ENCODE assay signal across 27 mouse cellular contexts in genomic region chr13:8341086-8341807, GRCm38 (mm10).
A peak's percentile ranks its signal among the peaks of the same experiment; 100 is the strongest.
DNase-seq lines count a peak whose midpoint lies in the region; ATAC-seq and TF ChIP-seq lines count a peak whose summit lies in the region.
"Had no signal": no experiment of that assay in that cellular context is flagged by ENCODE, and none has a peak within 500 bp of the region (broad histone marks: within the 10 kb centered on the region; RNA-seq: fewer than 3 reads in every experiment).

No protein-coding gene starts in this region.

- H3K36me3 ChIP-seq in hindbrain, embryonic 14.5 days (replicated peaks; ENCODE audit: control insufficient read depth, insufficient read depth): no peaks in the 10 kb centered on the region
- no peaks in the 10 kb centered on the region for H3K36me3 ChIP-seq in hindbrain, postnatal 0 days (ENCODE audit: insufficient read depth, low read length)
- H3K36me3 ChIP-seq: embryonic facial prominence, embryonic 12.5 days; heart, embryonic 12.5 days; kidney, embryonic 15.5 days; liver, embryonic 13.5 days; midbrain, embryonic 13.5 days had no signal

- H3K27me3 ChIP-seq in hindbrain, embryonic 14.5 days (ENCODE audit: control insufficient read depth, insufficient read depth, low read length): no peaks in the 10 kb centered on the region
- no peaks in the 10 kb centered on the region for H3K27me3 ChIP-seq in hindbrain, postnatal 0 days (ENCODE audit: insufficient read depth, low read length)
- H3K27me3 ChIP-seq: CH12.LX; embryonic facial prominence, embryonic 12.5 days; heart, embryonic 12.5 days; kidney, embryonic 15.5 days; liver, embryonic 13.5 days; megakaryocyte, embryonic 14.5 days; midbrain, embryonic 13.5 days had no signal

- H3K4me3 ChIP-seq in hindbrain, embryonic 14.5 days (replicated peaks; ENCODE audit: low read length): no peak overlapping the region
- no peak overlapping the region for H3K4me3 ChIP-seq in hindbrain, postnatal 0 days (ENCODE audit: low read length)
- H3K4me3 ChIP-seq: embryonic facial prominence, embryonic 12.5 days; heart, adult 2 months; heart, embryonic 12.5 days; kidney, embryonic 15.5 days; liver, embryonic 13.5 days; megakaryocyte, embryonic 14.5 days; midbrain, embryonic 13.5 days had no signal

- intact Hi-C loops in left cerebral cortex, postnatal 4 days (cut with DNase I): no loop called here

- no peak for TF ChIP-seq CTCF in hindbrain, postnatal 0 days (IDR thresholded peaks at IDR 0.05; ENCODE audit: low read depth)

- no peak overlapping the region for H3K27ac ChIP-seq in hindbrain, embryonic 14.5 days
- H3K27ac ChIP-seq in hindbrain, postnatal 0 days: no peak overlapping the region
- H3K27ac ChIP-seq: embryonic facial prominence, embryonic 12.5 days; heart, adult 2 months; kidney, embryonic 15.5 days; liver, embryonic 13.5 days; midbrain, embryonic 13.5 days had no signal

- WGBS in hindbrain, embryonic 14.5 days: 53% methylated on average over 5 of the region's 5 CpGs
- 67% methylated on average over 5 of the region's 5 CpGs for WGBS in hindbrain, postnatal 0 days

- ATAC-seq in cerebellum, adult (ENCODE audit: insufficient number of reproducible peaks, low FRiP score, low TSS enrichment): no peak
- peak; percentile 50 for ATAC-seq in hindbrain, embryonic 14.5 days (ENCODE audit: low FRiP score)
- ATAC-seq in hindbrain, postnatal 0 days: peak; percentile 59; the same call in 1 of the 2 replicates
- ATAC-seq: activated CD4-positive, CD25-positive, alpha-beta regulatory T cell, adult 4 months; forebrain, embryonic 16.5 days; lung, postnatal 0 days; midbrain, embryonic 13.5 days had no signal

- H3K4me1 ChIP-seq in hindbrain, embryonic 14.5 days (replicated peaks; ENCODE audit: control insufficient read depth, insufficient read depth, low read length): peaks cover 12% of the 10 kb centered on the region; the same call in 1 of the 2 replicates
- no peaks in the 10 kb centered on the region for H3K4me1 ChIP-seq in hindbrain, postnatal 0 days (ENCODE audit: insufficient read depth, low read length)
- H3K4me1 ChIP-seq: embryonic facial prominence, embryonic 12.5 days; heart, embryonic 12.5 days; kidney, embryonic 15.5 days; liver, embryonic 13.5 days; megakaryocyte, embryonic 14.5 days had no signal

- H3K4me2 ChIP-seq in hindbrain, embryonic 14.5 days (replicated peaks): no peak overlapping the region
- no peak overlapping the region for H3K4me2 ChIP-seq in hindbrain, postnatal 0 days (ENCODE audit: low read depth, low read length)
- H3K4me2 ChIP-seq: embryonic facial prominence, embryonic 12.5 days; heart, embryonic 12.5 days; kidney, embryonic 15.5 days; liver, embryonic 13.5 days; midbrain, embryonic 13.5 days had no signal

- DNase-seq in cerebellum, postnatal 14 days: peak; percentile 28 to 57
- peak; percentile 16 for DNase-seq in left cerebral cortex, postnatal 4 days
- no peak for DNase-seq in left cerebral cortex, adult 11 months (ENCODE audit: low spot score)
- DNase-seq in hindbrain, embryonic 14.5 days (ENCODE audit: low spot score): peak; percentile 37
- DNase-seq in hindbrain, postnatal 0 days (ENCODE audit: low spot score): peak; percentile 52
- DNase-seq in B cell, adult 2 months: no peak
- DNase-seq in spleen, adult 18-20 months: no peak
- DNase-seq: adrenal gland, adult 2 months; adrenal gland, postnatal 36 days; embryo, embryonic 11 days; heart, adult 2 months; heart, postnatal 4 days; kidney, adult 18-20 months; kidney, postnatal 25 days; liver, embryonic 13.5 days; lung, adult 18-20 months; lung, postnatal 4 days had no signal

- no peaks in the 10 kb centered on the region for H3K9me3 ChIP-seq in hindbrain, embryonic 14.5 days (ENCODE audit: control insufficient read depth, low read length)
- no peaks in the 10 kb centered on the region for H3K9me3 ChIP-seq in hindbrain, postnatal 0 days (ENCODE audit: low read length)
- H3K9me3 ChIP-seq: embryonic facial prominence, embryonic 12.5 days; heart, embryonic 12.5 days; kidney, embryonic 15.5 days; liver, embryonic 13.5 days; megakaryocyte, embryonic 14.5 days; midbrain, embryonic 13.5 days had no signal

- no peak overlapping the region for H3K9ac ChIP-seq in hindbrain, embryonic 14.5 days
- no peak overlapping the region for H3K9ac ChIP-seq in hindbrain, postnatal 0 days (replicated peaks; ENCODE audit: low read length)
- H3K9ac ChIP-seq: embryonic facial prominence, embryonic 12.5 days; heart, embryonic 12.5 days; kidney, embryonic 15.5 days; liver, embryonic 13.5 days; midbrain, embryonic 13.5 days had no signal

Comparison
In these comparisons a context has a peak if more than half of its experiments do, and no peak if none do; other contexts are left out.
1. DNase-seq: peak in cerebellum, postnatal 14 days (2 of 2), left cerebral cortex, postnatal 4 days (single experiment), hindbrain, embryonic 14.5 days (single experiment) and hindbrain, postnatal 0 days (single experiment); none in left cerebral cortex, adult 11 months (single experiment), B cell, adult 2 months (0 of 2) and spleen, adult 18-20 months (0 of 2).